Mouse (Mus musculus): ENCODE results near the gene Dscaml1. TPM values are rescaled to one million over a fixed set of nuclear protein-coding genes. Genes with fewer than 3 reads are reported as not detected.

Gene Dscaml1
- polyA plus RNA-seq, 1 experiment from 2014 or later, result 0.24 TPM

GRCm38 (mm10) chr9:45534472-45534988, 108.1 kb downstream of the Dscaml1 start:
- ATAC-seq (replicated peaks; ENCODE audit: low FRiP score, low read depth) (no peak), DNase-seq (ENCODE audit: low spot score) (peak; percentile 52)
- Histone ChIP-seq H3K27me3 (ENCODE audit: insufficient read depth, low read length) (no peaks in the 10 kb centered on the region), H3K9me3 (replicated peaks; ENCODE audit: low read length) (no peaks in the 10 kb centered on the region), H3K9ac (ENCODE audit: low read depth, low read length) (no peak overlapping the region), H3K36me3 (ENCODE audit: insufficient read depth, low read length) (no peaks in the 10 kb centered on the region), H3K4me2 (ENCODE audit: low read length) (no peak overlapping the region), H3K27ac (no peak overlapping the region), H3K4me1 (replicated peaks; ENCODE audit: insufficient read depth, low read length) (no peaks in the 10 kb centered on the region), H3K4me3 (replicated peaks; ENCODE audit: low read depth, low read length) (no peak overlapping the region)
- TF ChIP-seq CTCF (IDR thresholded peaks at IDR 0.05; ENCODE audit: low read depth), result peak; percentile 49
- WGBS, result 35% methylated on average over 8 of the region's 8 CpGs

- Histone ChIP-seq H3K4me2 (ENCODE audit: low read length) (no peak overlapping the region), H3K36me3 (ENCODE audit: insufficient read depth, low read length) (no peaks in the 10 kb centered on the region), H3K4me3 (replicated peaks; ENCODE audit: low read depth, low read length) (no peak overlapping the region), H3K27ac (no peak overlapping the region), H3K9ac (ENCODE audit: low read depth, low read length) (no peak overlapping the region), H3K27me3 (ENCODE audit: insufficient read depth, low read length) (no peaks in the 10 kb centered on the region), H3K9me3 (replicated peaks; ENCODE audit: low read length) (no peaks in the 10 kb centered on the region), H3K4me1 (replicated peaks; ENCODE audit: insufficient read depth, low read length) (no peaks in the 10 kb centered on the region)
- no peak for TF ChIP-seq CTCF (IDR thresholded peaks at IDR 0.05; ENCODE audit: low read depth)
- no peak for ATAC-seq (replicated peaks; ENCODE audit: low FRiP score, low read depth)
- 60% methylated on average over 7 of the region's 7 CpGs for WGBS
- no peak for DNase-seq (ENCODE audit: low spot score)
Observed at GRCm38 (mm10) chr9:45537649-45538048, 111.2 kb downstream of the Dscaml1 start.

GRCm38 (mm10) chr9:45539265-45540044, 113.0 kb downstream of the Dscaml1 start:
- Histone ChIP-seq H3K27me3 (ENCODE audit: insufficient read depth, low read length) (no peaks in the 10 kb centered on the region), H3K4me2 (ENCODE audit: low read length) (no peak overlapping the region), H3K4me1 (replicated peaks; ENCODE audit: insufficient read depth, low read length) (no peaks in the 10 kb centered on the region), H3K27ac (no peak overlapping the region), H3K9me3 (replicated peaks; ENCODE audit: low read length) (no peaks in the 10 kb centered on the region), H3K4me3 (replicated peaks; ENCODE audit: low read depth, low read length) (no peak overlapping the region), H3K36me3 (ENCODE audit: insufficient read depth, low read length) (no peaks in the 10 kb centered on the region), H3K9ac (ENCODE audit: low read depth, low read length) (no peak overlapping the region)
- DNase-seq (ENCODE audit: low spot score) (no peak), ATAC-seq (replicated peaks; ENCODE audit: low FRiP score, low read depth) (no peak)
- 85% methylated on average over 14 of the region's 14 CpGs for WGBS
- no peak for TF ChIP-seq CTCF (IDR thresholded peaks at IDR 0.05; ENCODE audit: low read depth)

GRCm38 (mm10) chr9:45546024-45546638, 119.7 kb downstream of the Dscaml1 start:
- no peak for ATAC-seq (replicated peaks; ENCODE audit: low FRiP score, low read depth)
- WGBS, result 53% methylated on average over 13 of the region's 13 CpGs
- no peak overlapping the region for H3K27ac ChIP-seq
- 0 out of 2 replicates have a peak, but pooled peaks cover 3% of the 10 kb centered on the region for H3K4me1 ChIP-seq (replicated peaks; ENCODE audit: insufficient read depth, low read length)
- H3K27me3 ChIP-seq (ENCODE audit: insufficient read depth, low read length), result no peaks in the 10 kb centered on the region
- no peak for DNase-seq (ENCODE audit: low spot score)
- no peak overlapping the region for H3K9ac ChIP-seq (ENCODE audit: low read depth, low read length)
- no peaks in the 10 kb centered on the region for H3K9me3 ChIP-seq (replicated peaks; ENCODE audit: low read length)
- H3K36me3 ChIP-seq (ENCODE audit: insufficient read depth, low read length), result no peaks in the 10 kb centered on the region
- no peak overlapping the region for H3K4me2 ChIP-seq (ENCODE audit: low read length)
- TF ChIP-seq CTCF (IDR thresholded peaks at IDR 0.05; ENCODE audit: low read depth), result no peak
- H3K4me3 ChIP-seq (replicated peaks; ENCODE audit: low read depth, low read length), result no peak overlapping the region

- WGBS, result 77% methylated on average over 7 of the region's 7 CpGs
- no peak for DNase-seq (ENCODE audit: low spot score)
- Histone ChIP-seq H3K9ac (ENCODE audit: low read depth, low read length) (no peak overlapping the region), H3K27me3 (ENCODE audit: insufficient read depth, low read length) (no peaks in the 10 kb centered on the region), H3K4me3 (replicated peaks; ENCODE audit: low read depth, low read length) (no peak overlapping the region), H3K4me1 (replicated peaks; ENCODE audit: insufficient read depth, low read length) (0 out of 2 replicates have a peak, but pooled peaks cover 3% of the 10 kb centered on the region), H3K27ac (no peak overlapping the region), H3K4me2 (ENCODE audit: low read length) (no peak overlapping the region), H3K9me3 (replicated peaks; ENCODE audit: low read length) (no peaks in the 10 kb centered on the region), H3K36me3 (ENCODE audit: insufficient read depth, low read length) (no peaks in the 10 kb centered on the region)
- no peak for ATAC-seq (replicated peaks; ENCODE audit: low FRiP score, low read depth)
- TF ChIP-seq CTCF (IDR thresholded peaks at IDR 0.05; ENCODE audit: low read depth), result no peak
Observed at GRCm38 (mm10) chr9:45546902-45547578, 120.6 kb downstream of the Dscaml1 start.

- ATAC-seq (replicated peaks; ENCODE audit: low FRiP score, low read depth), result no peak
- no peaks in the 10 kb centered on the region for H3K9me3 ChIP-seq (replicated peaks; ENCODE audit: low read length)
- H3K36me3 ChIP-seq (ENCODE audit: insufficient read depth, low read length), result no peaks in the 10 kb centered on the region
- no peak for TF ChIP-seq CTCF (IDR thresholded peaks at IDR 0.05; ENCODE audit: low read depth)
- H3K4me3 ChIP-seq (replicated peaks; ENCODE audit: low read depth, low read length), result no peak overlapping the region
- no peak overlapping the region for H3K27ac ChIP-seq
- no peak overlapping the region for H3K9ac ChIP-seq (ENCODE audit: low read depth, low read length)
- no peaks in the 10 kb centered on the region for H3K27me3 ChIP-seq (ENCODE audit: insufficient read depth, low read length)
- H3K4me1 ChIP-seq (replicated peaks; ENCODE audit: insufficient read depth, low read length), result 0 out of 2 replicates have a peak, but pooled peaks cover 3% of the 10 kb centered on the region
- WGBS, result 63% methylated on average over 5 of the region's 5 CpGs
- H3K4me2 ChIP-seq (ENCODE audit: low read length), result no peak overlapping the region
- no peak for DNase-seq (ENCODE audit: low spot score)
Observed at GRCm38 (mm10) chr9:45549796-45550195, 123.4 kb downstream of the Dscaml1 start.
